Mouse (Mus musculus): ENCODE measurements around the gene Tob2. TPM values are rescaled to one million over a fixed set of nuclear protein-coding genes. Genes with fewer than 3 reads are reported as not detected.

Gene Tob2
- total RNA-seq (2023): 10 to 100 TPM; 77.5 to 90.4 TPM

DNA sequence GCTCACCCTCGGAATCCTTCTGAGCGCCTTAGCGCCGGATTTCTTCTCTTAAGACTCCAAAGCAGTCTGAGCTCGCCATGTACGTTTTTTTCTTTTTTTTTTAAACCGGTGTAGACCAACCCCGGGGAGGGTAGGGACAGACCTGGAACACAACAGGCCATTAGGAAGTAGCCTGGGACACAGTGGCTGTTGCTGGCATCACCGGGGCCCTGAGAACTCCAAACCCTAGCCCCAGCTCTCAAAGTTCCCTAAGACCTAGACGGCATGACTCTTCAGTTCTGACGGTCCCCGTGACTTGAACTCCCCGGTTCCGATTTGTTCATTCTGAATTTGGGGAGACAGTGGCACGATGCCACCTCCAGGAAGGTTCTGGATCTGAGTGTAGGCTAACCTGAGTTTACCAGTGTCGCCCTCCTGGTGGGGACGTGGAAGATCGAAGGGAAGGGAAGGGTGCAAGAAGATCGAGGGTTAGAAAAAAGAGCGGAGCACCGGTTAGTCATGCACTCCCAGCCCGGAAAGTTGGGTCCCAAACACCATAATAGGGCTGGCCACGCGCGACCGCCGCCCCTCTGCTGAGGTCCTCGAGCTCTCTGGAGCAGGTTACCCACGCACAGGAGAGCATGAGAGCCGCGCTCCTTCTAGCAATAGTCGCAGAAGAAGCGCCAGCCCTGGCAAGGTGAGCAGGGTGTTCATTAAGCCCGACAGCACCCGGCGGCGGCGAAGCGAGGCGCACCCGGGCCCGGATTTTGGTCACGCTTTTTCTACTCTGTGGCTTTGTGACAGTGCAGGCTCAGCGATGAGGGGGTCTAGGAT, at the start of gene Tob2:
Gene Tob2 (minus strand): TSS at position 280 of the 813 bp plus-strand sequence.

DNA sequence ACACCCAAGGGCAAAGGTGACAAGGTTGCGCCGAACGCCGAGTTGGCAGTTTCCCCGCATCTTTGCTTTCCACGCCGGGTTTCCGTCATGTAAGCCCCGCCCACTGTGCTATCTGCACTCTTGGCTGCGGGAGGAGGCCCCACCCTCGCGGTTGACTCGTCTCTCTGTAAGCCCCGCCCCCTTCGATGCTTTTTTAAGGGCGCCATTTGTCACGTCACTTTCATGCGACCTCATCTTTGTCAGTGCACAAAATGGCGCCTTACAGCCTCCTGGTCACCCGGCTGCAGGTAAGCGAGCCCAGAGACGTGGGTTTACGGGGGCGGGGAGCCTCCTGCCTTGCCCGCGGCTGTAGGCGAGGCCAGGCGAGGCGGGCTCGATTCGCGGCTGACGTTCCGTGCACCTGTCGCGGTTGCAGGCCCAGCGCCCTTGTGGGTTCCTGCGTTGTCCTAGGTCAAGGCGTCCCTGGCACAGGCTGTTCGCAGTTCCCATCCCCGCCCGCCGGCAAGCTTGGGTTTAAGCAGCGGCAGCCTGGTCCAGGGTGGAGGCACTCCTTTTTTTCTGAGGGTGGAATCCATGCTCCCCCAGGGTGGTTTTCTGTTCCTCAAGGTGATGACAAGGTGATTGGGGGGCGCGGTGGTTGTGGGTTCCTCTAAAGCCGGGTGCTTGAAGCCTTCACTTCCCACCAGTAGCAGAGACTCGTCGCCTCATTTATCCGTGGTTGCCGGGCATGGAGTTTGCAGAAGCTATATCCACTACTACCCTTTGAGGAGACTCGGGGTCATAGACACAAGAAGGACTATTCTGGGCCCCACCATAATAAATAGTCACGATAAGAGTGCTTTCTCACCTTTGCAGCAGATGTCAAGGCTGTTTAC, 13.9 kb upstream of the Tob2 start, which contains the start of gene Aco2:
Gene Aco2 (plus strand): TSS at position 48 of the 875 bp plus-strand sequence.

DNA sequence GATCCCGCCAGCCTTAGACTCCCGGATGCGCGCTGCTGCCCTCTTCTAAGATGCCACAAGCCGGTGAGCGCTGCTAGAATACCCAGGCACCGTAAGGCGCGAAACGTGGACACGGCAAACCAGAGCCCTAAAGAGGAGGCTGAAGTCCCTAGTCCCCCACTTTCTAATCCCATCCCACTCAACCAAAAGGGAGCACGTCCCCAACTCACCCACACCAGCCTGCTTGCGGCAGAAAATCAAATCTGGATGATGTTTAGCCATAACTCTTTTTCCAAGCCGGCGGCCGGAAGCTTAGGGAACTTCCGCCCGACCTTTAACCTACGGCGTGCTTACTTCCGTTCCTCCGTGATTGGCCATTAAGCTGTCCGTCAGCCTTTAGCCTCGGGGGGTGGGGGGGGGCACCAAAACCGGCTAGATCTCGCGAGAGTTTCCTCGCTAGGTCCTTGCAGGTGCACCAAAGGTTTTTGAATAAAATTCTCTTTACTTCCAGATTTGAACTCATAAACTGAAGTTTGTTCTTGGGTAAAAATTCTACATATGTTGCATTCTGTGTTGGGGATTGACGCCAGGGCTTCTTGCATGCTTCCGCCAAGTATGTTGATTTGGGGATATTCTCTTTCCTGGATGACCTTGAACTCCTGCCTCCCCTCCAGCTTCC, 13.1 kb upstream of the Tob2 start, which contains the start of gene Phf5a:
Gene Phf5a (minus strand): TSS at position 308 of the 658 bp plus-strand sequence.

DNA sequence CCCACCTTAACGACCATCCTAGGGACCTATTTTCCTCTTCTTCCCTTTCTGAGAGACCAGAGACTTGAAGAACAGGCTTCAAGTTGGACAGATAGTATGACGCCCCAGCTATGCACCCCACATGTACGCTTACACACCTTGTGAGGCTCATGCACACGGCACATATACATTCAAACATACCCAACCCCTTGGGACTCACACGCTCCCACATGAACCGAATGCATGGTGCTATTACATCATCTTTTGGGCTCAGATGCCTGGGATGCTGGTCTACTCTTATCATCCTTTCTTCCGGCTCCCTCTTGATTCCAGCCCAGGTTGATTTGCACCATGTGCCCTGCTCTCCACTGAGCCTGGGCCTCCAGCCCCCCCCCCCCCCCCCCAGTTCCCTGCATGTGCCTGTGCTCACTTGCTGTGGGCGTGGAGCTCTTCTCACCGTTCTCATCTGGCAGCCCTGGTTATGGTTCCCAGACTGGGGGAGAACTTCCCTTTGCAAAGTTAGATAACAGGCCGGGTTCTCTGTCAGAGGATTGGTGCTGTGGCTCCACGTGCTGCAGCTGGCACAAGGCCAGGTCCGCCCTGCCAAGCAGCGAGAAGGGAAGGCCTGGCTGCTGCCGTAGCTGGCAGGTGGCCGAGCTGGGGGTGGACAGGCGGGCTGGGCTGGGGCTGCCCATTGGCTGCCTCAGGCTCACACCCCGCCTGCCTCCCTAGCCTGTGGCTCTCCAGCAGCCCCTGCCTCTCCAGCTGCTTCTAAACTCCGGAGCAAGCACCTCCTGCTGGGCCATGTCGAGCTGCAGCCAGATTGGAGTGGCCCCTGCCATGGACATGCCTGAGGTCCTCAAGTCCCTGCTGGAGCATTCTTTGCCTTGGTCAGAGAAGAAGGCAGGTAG, 56.4 kb downstream of the Tob2 start, which contains the start of gene Tef:
Gene Tef (plus strand): TSS at position 421 of the 890 bp plus-strand sequence.

Other genes with a start within 250 kb of the Tob2 start
- gene L3mbtl2, start 194.9 kb downstream of the Tob2 start, total RNA-seq (2023): 10 to 100 TPM; 17.6 to 19.5 TPM
- gene Chadl, start 161.5 kb downstream of the Tob2 start, total RNA-seq (2023): not detected
- gene Zc3h7b, start 113.7 kb downstream of the Tob2 start, total RNA-seq (2023): 10 to 100 TPM; 13.9 to 15.0 TPM
- 10 to 100 TPM; 32.4 to 33.7 TPM for gene Rangap1, start 113.3 kb downstream of the Tob2 start, total RNA-seq (2023)
- gene Tef, start 56.4 kb downstream of the Tob2 start, total RNA-seq (2023): 10 to 100 TPM; 21.3 to 29.3 TPM
- gene Phf5a, start 13.1 kb upstream of the Tob2 start, total RNA-seq (2023): 10 to 100 TPM; 41.4 to 47.2 TPM
- gene Aco2, start 13.5 kb upstream of the Tob2 start, total RNA-seq (2023): 100 to 1,000 TPM; 113 to 117 TPM
- gene Polr3h, start 67.4 kb upstream of the Tob2 start, total RNA-seq (2023): 1 to 10 TPM; 5.0 to 8.0 TPM
- not detected for gene Csdc2, start 78.0 kb upstream of the Tob2 start, total RNA-seq (2023)
- gene Pmm1, start 102.1 kb upstream of the Tob2 start, total RNA-seq (2023): 10 to 100 TPM; 37.6 to 45.7 TPM
- not detected for gene 1700029P11Rik, start 121.7 kb upstream of the Tob2 start, total RNA-seq (2023)
- gene Xrcc6, start 129.0 kb upstream of the Tob2 start, total RNA-seq (2023): 10 to 100 TPM; 15.2 to 17.3 TPM
- 10 to 100 TPM; 21.4 to 23.3 TPM for gene Desi1, start 175.1 kb upstream of the Tob2 start, total RNA-seq (2023)
- gene Snu13, start 188.8 kb upstream of the Tob2 start, total RNA-seq (2023): 10 to 100 TPM; 57.6 to 72.4 TPM
- gene 4930407I10Rik, start 200.4 kb upstream of the Tob2 start, total RNA-seq (2023): not detected
- gene Mei1, start 211.2 kb upstream of the Tob2 start, total RNA-seq (2023): not detected